Mouse (Mus musculus): ENCODE results near the gene Mapkapk3. TPM values are rescaled to one million over a fixed set of nuclear protein-coding genes. Genes with fewer than 3 reads are reported as not detected.

Gene Mapkapk3
- total and polyA plus RNA-seq, 2 experiments: 1.8 to 6.0 TPM

- Histone ChIP-seq H3K36me3 (ENCODE audit: control insufficient read depth, insufficient read depth, low read length) (no peaks in the 10 kb centered on the region), H3K27ac (replicated peaks; ENCODE audit: insufficient read depth, low read depth, low read length) (no peak overlapping the region), H3K79me2 (ENCODE audit: control insufficient read depth, insufficient read depth, low read length) (no peaks in the 10 kb centered on the region), H3K4me1 (ENCODE audit: control insufficient read depth, insufficient read depth, low read length) (no peaks in the 10 kb centered on the region), H3K9ac (ENCODE audit: low read depth, low read length) (no peak overlapping the region), H3K4me3 (ENCODE audit: insufficient read depth, low read depth, low read length) (no peak overlapping the region), H3K27me3 (ENCODE audit: control insufficient read depth, insufficient read depth, low read length) (no peaks in the 10 kb centered on the region)
- TF ChIP-seq CTCF (IDR thresholded peaks at IDR 0.05; ENCODE audit: low read depth, low read length): no peak
- DNase-seq (ENCODE audit: extremely low read depth, low read depth, low spot score): no peak
- 77% methylated on average over 8 of the region's 8 CpGs for WGBS
Observed at GRCm38 (mm10) chr9:107260836-107261235, 28.8 kb downstream of the Mapkapk3 start.

GRCm38 (mm10) chr9:107260429-107260828 is 29.2 kb downstream of the Mapkapk3 start:
- H3K79me2 ChIP-seq (ENCODE audit: control insufficient read depth, insufficient read depth, low read length): no peaks in the 10 kb centered on the region
- no peak overlapping the region for H3K9ac ChIP-seq (ENCODE audit: low read depth, low read length)
- 72% methylated on average over 2 of the region's 2 CpGs for WGBS
- TF ChIP-seq CTCF (IDR thresholded peaks at IDR 0.05; ENCODE audit: low read depth, low read length) (no peak), POLR2A (IDR thresholded peaks at IDR 0.05; ENCODE audit: extremely low read depth, insufficient read depth, low read length) (no peak)
- H3K36me3 ChIP-seq (ENCODE audit: control insufficient read depth, insufficient read depth, low read length): no peaks in the 10 kb centered on the region
- H3K4me3 ChIP-seq (ENCODE audit: insufficient read depth, low read depth, low read length): no peak overlapping the region
- H3K27ac ChIP-seq (replicated peaks; ENCODE audit: insufficient read depth, low read depth, low read length): no peak overlapping the region
- no peaks in the 10 kb centered on the region for H3K27me3 ChIP-seq (ENCODE audit: control insufficient read depth, insufficient read depth, low read length)
- DNase-seq (ENCODE audit: extremely low read depth, low read depth, low spot score): no peak
- no peaks in the 10 kb centered on the region for H3K4me1 ChIP-seq (ENCODE audit: control insufficient read depth, insufficient read depth, low read length)

GRCm38 (mm10) chr9:107259571-107259970 is 30.1 kb downstream of the Mapkapk3 start:
- Histone ChIP-seq H3K36me3 (ENCODE audit: control insufficient read depth, insufficient read depth, low read length) (no peaks in the 10 kb centered on the region), H3K27ac (replicated peaks; ENCODE audit: insufficient read depth, low read depth, low read length) (no peak overlapping the region), H3K4me3 (ENCODE audit: insufficient read depth, low read depth, low read length) (no peak overlapping the region), H3K27me3 (ENCODE audit: control insufficient read depth, insufficient read depth, low read length) (no peaks in the 10 kb centered on the region), H3K9ac (ENCODE audit: low read depth, low read length) (no peak overlapping the region), H3K79me2 (ENCODE audit: control insufficient read depth, insufficient read depth, low read length) (no peaks in the 10 kb centered on the region), H3K4me1 (ENCODE audit: control insufficient read depth, insufficient read depth, low read length) (no peaks in the 10 kb centered on the region)
- TF ChIP-seq CTCF (IDR thresholded peaks at IDR 0.05; ENCODE audit: low read depth, low read length) (no peak), POLR2A (IDR thresholded peaks at IDR 0.05; ENCODE audit: extremely low read depth, insufficient read depth, low read length) (no peak)
- 82% methylated on average over 6 of the region's 6 CpGs for WGBS
- DNase-seq (ENCODE audit: extremely low read depth, low read depth, low spot score): no peak

GRCm38 (mm10) chr9:107255596-107255995 is 34.1 kb downstream of the Mapkapk3 start:
- WGBS: 79% methylated on average over 3 of the region's 3 CpGs
- Histone ChIP-seq H3K79me2 (ENCODE audit: control insufficient read depth, insufficient read depth, low read length) (no peaks in the 10 kb centered on the region), H3K4me1 (ENCODE audit: control insufficient read depth, insufficient read depth, low read length) (no peaks in the 10 kb centered on the region), H3K36me3 (ENCODE audit: control insufficient read depth, insufficient read depth, low read length) (no peaks in the 10 kb centered on the region), H3K27me3 (ENCODE audit: control insufficient read depth, insufficient read depth, low read length) (no peaks in the 10 kb centered on the region), H3K27ac (replicated peaks; ENCODE audit: insufficient read depth, low read depth, low read length) (no peak overlapping the region), H3K4me3 (ENCODE audit: insufficient read depth, low read depth, low read length) (no peak overlapping the region), H3K9ac (ENCODE audit: low read depth, low read length) (no peak overlapping the region)
- DNase-seq (ENCODE audit: extremely low read depth, low read depth, low spot score): no peak
- TF ChIP-seq CTCF (IDR thresholded peaks at IDR 0.05; ENCODE audit: low read depth, low read length) (no peak), POLR2A (IDR thresholded peaks at IDR 0.05; ENCODE audit: extremely low read depth, insufficient read depth, low read length) (no peak)

- 85% methylated on average over 3 of the region's 3 CpGs for WGBS
- H3K27me3 ChIP-seq (ENCODE audit: control insufficient read depth, insufficient read depth, low read length): no peaks in the 10 kb centered on the region
- no peak for DNase-seq (ENCODE audit: extremely low read depth, low read depth, low spot score)
- TF ChIP-seq CTCF (IDR thresholded peaks at IDR 0.05; ENCODE audit: low read depth, low read length): no peak
- no peak for TF ChIP-seq POLR2A (IDR thresholded peaks at IDR 0.05; ENCODE audit: extremely low read depth, insufficient read depth, low read length)
- H3K4me1 ChIP-seq (ENCODE audit: control insufficient read depth, insufficient read depth, low read length): no peaks in the 10 kb centered on the region
- H3K27ac ChIP-seq (replicated peaks; ENCODE audit: insufficient read depth, low read depth, low read length): no peak overlapping the region
- no peaks in the 10 kb centered on the region for H3K79me2 ChIP-seq (ENCODE audit: control insufficient read depth, insufficient read depth, low read length)
- no peak overlapping the region for H3K4me3 ChIP-seq (ENCODE audit: insufficient read depth, low read depth, low read length)
- no peak overlapping the region for H3K9ac ChIP-seq (ENCODE audit: low read depth, low read length)
- H3K36me3 ChIP-seq (ENCODE audit: control insufficient read depth, insufficient read depth, low read length): no peaks in the 10 kb centered on the region
Observed at GRCm38 (mm10) chr9:107254925-107255324, 34.8 kb downstream of the Mapkapk3 start.

GRCm38 (mm10) chr9:107254476-107254875 is 35.2 kb downstream of the Mapkapk3 start:
- Histone ChIP-seq H3K9ac (ENCODE audit: low read depth, low read length) (no peak overlapping the region), H3K27me3 (ENCODE audit: control insufficient read depth, insufficient read depth, low read length) (no peaks in the 10 kb centered on the region), H3K4me3 (ENCODE audit: insufficient read depth, low read depth, low read length) (no peak overlapping the region), H3K36me3 (ENCODE audit: control insufficient read depth, insufficient read depth, low read length) (no peaks in the 10 kb centered on the region), H3K27ac (replicated peaks; ENCODE audit: insufficient read depth, low read depth, low read length) (no peak overlapping the region), H3K79me2 (ENCODE audit: control insufficient read depth, insufficient read depth, low read length) (no peaks in the 10 kb centered on the region), H3K4me1 (ENCODE audit: control insufficient read depth, insufficient read depth, low read length) (no peaks in the 10 kb centered on the region)
- TF ChIP-seq POLR2A (IDR thresholded peaks at IDR 0.05; ENCODE audit: extremely low read depth, insufficient read depth, low read length) (no peak), CTCF (IDR thresholded peaks at IDR 0.05; ENCODE audit: low read depth, low read length) (no peak)
- DNase-seq (ENCODE audit: extremely low read depth, low read depth, low spot score): no peak
- WGBS: 69% methylated on average over 12 of the region's 12 CpGs
